Mouse (Mus musculus) forebrain, embryonic 10.5 days (tissue): ENCODE measurements around the gene Bahcc1. TPM values are rescaled to one million over a fixed set of nuclear protein-coding genes. Genes with fewer than 3 reads are reported as not detected.

Experiments used
- DNase-seq: peaks from one replicate; pipeline ENCODE4 v3.0.0-alpha.2; 2017; ENCODE audit warnings: low spot score; ENCODE audit errors: extremely low spot score
- H3K27ac ChIP-seq: fragments of 300-500 bp; sonication (generic); 2 replicates; pipeline ENCODE4 v1.5.1; 2016; ENCODE audit warnings: mild to moderate bottlenecking
- H3K27me3 ChIP-seq: fragments of 300-500 bp; sonication (generic); 2 replicates; pipeline ENCODE4 v1.6.1; 2016; ENCODE audit warnings: mild to moderate bottlenecking; ENCODE audit not compliant: poor library complexity, severe bottlenecking
- H3K36me3 ChIP-seq: fragments of 300-500 bp; sonication (generic); replicated peaks from 2 replicates; pipeline ENCODE4 v1.6.1; 2016; ENCODE audit warnings: mild to moderate bottlenecking, moderate library complexity
- H3K4me1 ChIP-seq: fragments of 300-500 bp; sonication (generic); 2 replicates; pipeline ENCODE4 v1.6.1; 2016
- H3K4me3 ChIP-seq: fragments of 300-500 bp; sonication (generic); 2 replicates; pipeline ENCODE4 v1.5.1; 2016; ENCODE audit warnings: mild to moderate bottlenecking, moderate library complexity
- H3K9me3 ChIP-seq: fragments of 300-500 bp; sonication (generic); 2 replicates; pipeline ENCODE4 v1.6.1; 2016; ENCODE audit warnings: mild to moderate bottlenecking, moderate library complexity
- WGBS: fragments of 180-500 bp; shearing (Covaris S2); methylation state at CpG from one replicate; pipeline ENCODE4 v1.1.7; 2016; 5-methylcytosine and 5-hydroxymethylcytosine counted together
- polyA plus RNA-seq: library from polyadenylated mRNA; unstranded; fragments of >200 nt; fragmentation: Nextera tagmentation; extraction: Ambion mirVana; gene quantifications from 2 replicates; pipeline ENCODE4 v1.2.1, GENCODE M21; 2016

Bahcc1 gene
- polyA plus RNA-seq: 13.7 and 16.1 TPM in 2 replicates

- peak within 1 kb of the TSS; percentile 96 for H3K4me3 ChIP-seq
- no peaks in the 10 kb centered on the region for H3K9me3 ChIP-seq
- peak within 1 kb of the TSS; percentile 100 for H3K27ac ChIP-seq
- peak; percentile 100 for DNase-seq
- H3K36me3 ChIP-seq: peaks cover 12% of the 10 kb centered on the region
- WGBS: 3% methylated on average over 36 of the region's 36 CpGs
- peaks cover 66% of the 10 kb centered on the region for H3K4me1 ChIP-seq
- peaks cover 13% of the 10 kb centered on the region; the same call in 1 of the 2 replicates for H3K27me3 ChIP-seq
These were observed at the start of gene Bahcc1 for GRCm38 (mm10) chr11:120232230-120233097. Gene Bahcc1, plus strand, starts transcription at chr11:120232947.

- WGBS: 15% methylated on average over 1 of the region's 1 CpGs
- peaks cover 64% of the 10 kb centered on the region for H3K4me1 ChIP-seq
- peak overlapping the region; percentile 95 for H3K4me3 ChIP-seq
- H3K27ac ChIP-seq: peak overlapping the region; percentile 100
- DNase-seq: no peak
- H3K9me3 ChIP-seq: no peaks in the 10 kb centered on the region
- peaks cover 22% of the 10 kb centered on the region for H3K36me3 ChIP-seq
- no peaks in the 10 kb centered on the region for H3K27me3 ChIP-seq
These were observed 49.6 kb upstream of the Bahcc1 start for GRCm38 (mm10) chr11:120183180-120183579.

DNA sequence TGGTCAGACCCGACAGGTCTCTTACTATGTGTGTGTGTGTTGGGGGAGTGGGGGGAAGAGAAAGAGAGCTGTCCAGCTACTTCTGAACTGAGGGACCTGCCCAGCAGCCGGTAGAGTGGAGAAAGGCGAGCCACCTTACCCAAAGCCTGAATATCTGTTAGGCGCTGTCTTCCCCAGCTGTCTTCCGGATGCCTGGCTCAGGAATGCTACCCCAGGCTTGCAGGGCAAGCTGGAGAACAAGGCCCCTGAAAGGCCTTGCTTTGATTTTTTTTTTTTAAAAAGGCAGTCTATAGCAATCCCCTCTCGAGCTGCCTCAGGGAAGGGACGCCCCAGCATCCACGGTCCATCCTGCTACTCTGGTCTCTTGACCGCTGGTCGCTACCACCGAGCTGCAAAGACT, 49.0 kb upstream of the Bahcc1 start:
- 10% methylated on average over 11 of the region's 11 CpGs for WGBS
- Histone ChIP-seq H3K27me3 (no peaks in the 10 kb centered on the region), H3K4me1 (peaks cover 64% of the 10 kb centered on the region), H3K9me3 (no peaks in the 10 kb centered on the region), H3K4me3 (peak overlapping the region; percentile 95), H3K36me3 (peaks cover 23% of the 10 kb centered on the region), H3K27ac (peak overlapping the region; percentile 100)
- peak; percentile 49 for DNase-seq

DNA sequence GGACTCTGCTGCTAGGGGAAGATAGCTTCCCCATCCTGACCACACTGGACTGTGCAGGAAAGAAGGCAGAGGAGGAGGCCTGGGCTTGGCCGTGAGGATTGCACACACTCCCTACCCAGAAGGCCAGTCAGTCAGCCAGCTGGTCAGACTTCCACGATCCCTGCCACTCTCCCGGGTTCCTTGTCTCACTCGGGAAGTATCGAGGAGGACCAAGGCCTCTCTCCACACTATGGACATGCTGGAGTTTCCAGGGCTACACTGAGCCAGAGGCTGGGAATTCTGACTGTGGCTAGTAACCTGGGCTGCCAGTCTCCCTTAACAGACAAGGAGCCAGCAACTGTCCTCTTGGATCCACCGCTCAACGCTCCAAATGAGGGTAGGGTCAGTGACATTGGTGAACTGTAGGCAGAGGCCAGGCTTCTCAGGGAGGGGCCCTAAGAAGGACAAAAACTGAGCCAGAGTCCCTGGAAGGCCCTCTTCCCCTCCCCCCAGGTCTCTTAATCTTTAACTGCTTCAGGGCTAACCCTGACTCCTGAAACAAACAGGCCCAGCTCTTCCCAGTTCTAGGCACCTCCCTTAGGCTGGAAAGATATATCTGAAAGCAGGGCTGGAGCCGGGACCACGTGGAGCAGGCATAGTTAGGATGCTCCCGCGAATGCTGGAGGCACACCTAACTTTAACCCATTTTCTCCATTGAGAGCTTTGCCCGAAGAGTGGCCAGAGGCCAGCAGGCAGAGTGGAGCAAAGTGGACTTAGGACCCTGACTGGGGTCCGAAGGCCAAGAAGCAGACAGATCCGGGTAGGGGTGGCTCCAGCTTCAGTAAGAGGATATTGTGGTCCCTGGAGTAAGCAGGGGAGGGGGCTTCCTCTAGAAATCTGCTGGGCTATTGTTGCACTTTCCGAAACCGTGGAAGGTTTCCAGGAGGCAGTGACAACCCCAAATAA, 48.1 kb upstream of the Bahcc1 start:
- Histone ChIP-seq H3K9me3 (no peaks in the 10 kb centered on the region), H3K36me3 (peaks cover 23% of the 10 kb centered on the region), H3K4me3 (peak overlapping the region; percentile 95), H3K4me1 (peaks cover 60% of the 10 kb centered on the region), H3K27ac (peak overlapping the region; percentile 100), H3K27me3 (no peaks in the 10 kb centered on the region)
- peak; percentile 69 for DNase-seq
- WGBS: under 1% methylated on average over 16 of the region's 16 CpGs

GRCm38 (mm10) chr11:120185316-120186141, 47.2 kb upstream of the Bahcc1 start:
- under 1% methylated on average over 53 of the region's 54 CpGs for WGBS
- Histone ChIP-seq H3K4me3 (peak overlapping the region; percentile 95), H3K9me3 (no peaks in the 10 kb centered on the region), H3K27ac (peak overlapping the region; percentile 100), H3K4me1 (peaks cover 68% of the 10 kb centered on the region), H3K27me3 (no peaks in the 10 kb centered on the region), H3K36me3 (peaks cover 23% of the 10 kb centered on the region)
- peak; percentile 78 for DNase-seq

DNA sequence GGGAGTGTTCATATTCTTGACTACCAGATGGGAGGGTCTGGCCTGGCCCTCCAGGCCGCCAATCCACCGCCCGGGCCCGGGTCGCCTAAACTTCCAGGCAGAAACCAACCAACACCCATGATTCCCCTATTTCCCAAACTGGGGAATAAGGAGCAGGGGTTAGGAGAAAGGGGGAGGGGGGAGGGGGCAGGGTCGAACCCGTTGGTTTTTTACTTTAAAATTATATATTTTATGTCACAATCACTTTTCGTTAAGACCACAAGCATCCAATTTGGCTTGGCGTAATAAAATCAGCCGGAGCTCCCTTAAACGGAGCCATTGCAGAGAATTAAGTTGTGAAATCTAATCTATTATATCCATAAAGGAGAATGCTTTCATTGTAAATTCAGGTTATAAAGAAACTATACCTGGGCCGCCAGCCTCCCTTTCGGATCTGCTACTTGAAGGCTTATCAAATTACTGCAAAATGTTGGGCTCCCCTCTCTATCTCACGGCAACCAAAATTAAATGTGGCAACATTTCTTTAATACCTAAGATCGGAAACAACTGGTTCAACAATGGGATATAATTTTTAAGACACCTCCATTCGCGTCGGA, 46.5 kb upstream of the Bahcc1 start:
- Histone ChIP-seq H3K27ac (peak overlapping the region; percentile 100), H3K4me3 (peak overlapping the region; percentile 95), H3K9me3 (no peaks in the 10 kb centered on the region), H3K4me1 (peaks cover 75% of the 10 kb centered on the region), H3K36me3 (peaks cover 23% of the 10 kb centered on the region), H3K27me3 (peaks cover 4% of the 10 kb centered on the region; the same call in 1 of the 2 replicates)
- WGBS: 5% methylated on average over 18 of the region's 18 CpGs
- DNase-seq: no peak

DNA sequence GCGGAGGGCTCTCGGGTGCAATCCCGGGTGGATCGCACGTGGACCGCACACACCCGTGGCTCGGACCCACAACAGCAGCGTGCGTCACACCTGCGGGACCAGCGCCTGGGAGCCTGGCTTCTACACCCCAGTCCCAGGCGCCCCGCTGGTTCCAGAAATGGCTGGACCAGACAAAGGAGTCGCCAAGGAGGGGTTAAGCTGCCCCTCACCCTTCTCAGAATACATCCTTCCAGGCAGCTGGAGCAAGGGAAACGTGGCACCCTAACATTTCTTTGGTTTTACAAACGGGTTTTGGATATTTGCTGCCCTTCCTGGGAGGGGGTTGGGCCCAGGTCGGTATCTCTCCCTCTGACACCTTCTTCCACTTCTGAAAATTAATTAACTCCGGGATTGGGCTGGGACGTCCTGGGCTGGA, 45.9 kb upstream of the Bahcc1 start:
- WGBS: under 1% methylated on average over 20 of the region's 20 CpGs
- peak; percentile 70 for DNase-seq
- Histone ChIP-seq H3K4me3 (peak overlapping the region; percentile 95), H3K27ac (peak overlapping the region; percentile 100), H3K27me3 (peaks cover 4% of the 10 kb centered on the region; the same call in 1 of the 2 replicates), H3K9me3 (no peaks in the 10 kb centered on the region), H3K36me3 (peaks cover 23% of the 10 kb centered on the region), H3K4me1 (peaks cover 76% of the 10 kb centered on the region)

GRCm38 (mm10) chr11:120187236-120188101, 45.3 kb upstream of the Bahcc1 start:
- under 1% methylated on average over 43 of the region's 43 CpGs for WGBS
- peak; percentile 63 for DNase-seq
- H3K27ac ChIP-seq: peak overlapping the region; percentile 100
- peaks cover 23% of the 10 kb centered on the region for H3K36me3 ChIP-seq
- no peaks in the 10 kb centered on the region for H3K9me3 ChIP-seq
- peaks cover 7% of the 10 kb centered on the region for H3K27me3 ChIP-seq
- peaks cover 70% of the 10 kb centered on the region for H3K4me1 ChIP-seq
- peak overlapping the region; percentile 95 for H3K4me3 ChIP-seq

- peak; percentile 45 for DNase-seq
- H3K27me3 ChIP-seq: peaks cover 8% of the 10 kb centered on the region
- H3K27ac ChIP-seq: peak overlapping the region; percentile 100
- peaks cover 64% of the 10 kb centered on the region for H3K4me1 ChIP-seq
- peaks cover 23% of the 10 kb centered on the region for H3K36me3 ChIP-seq
- no peaks in the 10 kb centered on the region for H3K9me3 ChIP-seq
- WGBS: under 1% methylated on average over 24 of the region's 24 CpGs
- peak overlapping the region; percentile 95 for H3K4me3 ChIP-seq
These were observed 44.7 kb upstream of the Bahcc1 start for GRCm38 (mm10) chr11:120188102-120188480.

DNA sequence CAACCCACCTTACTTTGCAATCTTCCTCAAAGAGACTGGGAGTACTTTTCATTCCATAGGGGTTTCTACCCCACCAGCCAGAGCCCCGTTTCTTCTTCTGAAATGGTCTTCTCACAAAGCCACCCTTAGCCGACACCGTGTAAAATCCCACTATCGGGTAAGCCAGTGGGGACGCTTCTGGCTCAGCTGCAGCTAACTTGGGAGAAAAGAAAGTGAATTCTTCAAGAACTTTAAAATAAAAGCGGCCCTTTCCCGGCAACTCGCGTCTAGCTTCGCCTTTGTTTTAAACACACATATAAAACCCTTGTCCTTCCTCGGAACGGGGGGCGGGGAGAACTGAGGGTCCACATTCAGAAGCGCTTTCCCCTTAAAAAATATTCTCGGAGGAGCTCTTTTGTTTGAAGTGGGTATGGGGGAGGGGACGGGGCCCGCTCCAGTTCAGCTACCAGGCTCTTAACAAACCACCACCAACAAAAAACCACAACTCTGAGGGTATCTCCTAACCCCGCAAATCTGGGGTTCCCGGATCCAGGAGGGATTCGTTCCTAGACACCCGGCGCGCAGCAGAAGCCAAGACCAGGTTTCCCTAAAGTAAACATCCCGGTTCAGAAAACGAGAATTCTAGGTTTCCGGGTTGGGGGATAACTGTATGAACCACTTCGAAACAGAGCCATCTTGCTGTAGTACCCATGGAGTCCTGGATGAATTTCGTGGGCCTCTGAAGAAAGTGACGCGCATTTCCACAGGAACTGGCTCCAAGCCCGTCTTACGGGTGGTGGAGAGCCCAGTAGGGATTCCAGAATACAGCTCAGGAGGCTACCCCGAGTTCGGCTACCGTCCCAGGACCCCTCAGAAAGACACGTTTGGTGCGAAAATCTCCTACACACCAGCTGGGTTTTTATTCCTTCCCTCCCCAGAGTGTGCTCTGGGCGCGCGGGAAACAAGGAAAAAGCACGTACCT, 44.0 kb upstream of the Bahcc1 start:
- H3K27me3 ChIP-seq: peaks cover 8% of the 10 kb centered on the region
- no peaks in the 10 kb centered on the region for H3K9me3 ChIP-seq
- peak; percentile 76 for DNase-seq
- under 1% methylated on average over 41 of the region's 41 CpGs for WGBS
- H3K4me1 ChIP-seq: peaks cover 57% of the 10 kb centered on the region
- H3K36me3 ChIP-seq: peaks cover 23% of the 10 kb centered on the region
- H3K4me3 ChIP-seq: peak overlapping the region; percentile 95
- H3K27ac ChIP-seq: peak overlapping the region; percentile 100
